Mouse (Mus musculus) spleen, adult 12 weeks (tissue): ENCODE results near the gene Rnf227.

Experiments used
- DNase-seq: peaks from one replicate; pipeline ENCODE4 v3.0.0; 2022; ENCODE audit warnings: low spot score

Gene Rnf227

DNA sequence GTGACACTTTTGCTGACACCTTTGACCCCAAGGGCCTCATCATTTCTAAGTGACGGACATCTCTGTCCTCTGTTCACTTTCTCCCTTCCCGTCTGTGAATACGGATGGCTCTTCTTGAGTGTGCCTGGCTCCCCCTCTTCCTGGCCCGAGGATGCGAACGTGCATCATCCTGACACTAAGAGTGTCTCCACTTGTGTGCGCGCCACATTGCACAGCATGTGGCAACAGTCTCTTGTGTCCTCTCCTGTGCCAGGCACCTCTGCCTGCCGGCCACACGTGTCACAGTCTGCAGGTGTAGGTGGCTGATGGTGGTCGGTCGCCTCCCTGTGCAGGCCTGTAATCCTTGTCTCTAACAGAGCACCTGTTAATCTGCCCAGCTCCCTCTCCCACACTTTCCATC, 31.3 kb downstream of the Rnf227 start:
- DNase-seq = no peak

DNA sequence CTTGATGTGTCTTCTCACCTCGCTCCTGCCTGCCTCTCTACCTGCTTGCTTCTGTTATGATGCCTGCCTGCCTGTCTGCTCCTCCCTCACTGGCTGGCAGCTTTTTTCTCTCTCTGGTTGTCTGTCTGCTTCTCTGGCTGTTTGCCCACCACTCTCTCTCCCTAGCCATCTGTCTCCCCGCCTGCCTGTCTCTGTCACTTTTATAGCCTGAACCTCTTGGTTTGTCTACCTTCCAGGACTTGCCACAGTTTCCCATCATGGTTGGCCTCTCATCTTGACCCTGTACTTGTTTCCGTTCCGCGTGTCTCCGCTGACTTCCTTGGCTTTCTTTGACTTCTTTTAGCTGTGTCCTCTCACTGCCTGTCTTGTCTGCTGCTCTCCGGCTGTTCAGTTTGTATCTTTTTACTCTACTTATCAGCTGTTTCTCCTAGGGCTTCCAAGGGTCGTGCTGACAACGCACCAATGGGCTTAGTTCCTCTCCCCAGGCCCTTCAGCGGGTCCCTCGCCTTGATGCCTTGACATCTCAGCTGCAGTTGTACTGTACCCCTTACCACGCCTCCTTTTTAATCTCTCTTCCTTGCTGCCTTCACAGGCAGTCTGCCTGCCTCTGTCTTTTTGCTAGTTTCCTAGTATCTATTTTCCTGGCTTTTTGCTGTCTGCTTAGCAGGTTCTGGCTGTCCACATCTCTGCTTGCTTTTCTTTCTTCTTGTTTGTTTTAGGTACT, 32.0 kb downstream of the Rnf227 start:
- DNase-seq = no peak

DNA sequence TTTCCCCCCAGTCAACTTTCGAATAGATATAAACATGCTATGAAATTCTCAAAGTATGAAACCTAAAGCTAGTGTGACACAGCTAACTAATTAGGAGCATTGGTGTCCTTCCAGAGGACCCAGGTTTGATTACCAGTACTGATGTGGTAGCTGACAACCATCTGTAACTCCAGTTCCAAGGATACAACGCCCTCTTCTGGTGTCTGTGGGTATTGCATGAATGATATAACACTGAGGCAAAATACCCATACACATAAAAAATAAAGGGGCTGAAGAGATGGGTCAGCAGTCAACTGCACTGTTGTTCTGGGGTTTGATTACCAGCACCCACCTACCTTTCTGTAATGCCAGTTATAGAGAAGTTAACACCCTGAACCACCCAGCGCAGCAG, 32.5 kb downstream of the Rnf227 start:
- DNase-seq = no peak

DNA sequence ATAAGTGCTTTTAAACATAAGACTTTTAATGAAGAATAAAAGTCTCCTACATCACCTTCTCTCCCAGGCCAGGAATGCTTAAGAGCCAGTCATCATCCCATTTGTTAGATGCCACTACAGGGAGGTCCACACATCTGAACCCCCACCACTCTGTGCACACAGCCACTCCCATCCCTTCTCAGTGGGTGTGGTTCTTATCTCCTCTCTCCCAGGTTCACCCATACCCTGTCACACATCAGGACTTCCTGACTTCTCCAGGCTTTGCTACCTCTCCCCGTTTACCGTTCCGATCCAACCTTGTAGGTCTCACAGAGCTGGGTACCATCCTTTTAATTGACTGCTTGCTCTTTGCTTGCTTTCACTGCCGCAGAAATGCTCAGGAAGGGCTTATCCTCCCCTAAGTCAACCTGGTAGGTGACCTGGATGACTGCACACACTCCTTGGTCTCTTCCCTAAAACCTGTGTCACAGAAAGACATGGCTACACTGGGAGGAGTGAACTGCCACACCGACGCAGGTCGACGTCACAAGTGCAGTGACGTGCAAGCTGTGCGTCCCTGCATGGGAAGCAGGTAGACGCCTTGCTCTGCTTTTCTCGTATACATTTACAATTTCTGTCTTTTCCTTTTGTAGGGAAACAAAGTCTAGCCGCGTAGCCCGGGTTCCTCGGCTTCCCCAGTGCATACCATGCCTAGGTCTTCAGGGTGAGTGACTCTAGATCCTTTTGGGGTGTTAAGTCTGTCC, 33.1 kb downstream of the Rnf227 start:
- no peak for DNase-seq

DNA sequence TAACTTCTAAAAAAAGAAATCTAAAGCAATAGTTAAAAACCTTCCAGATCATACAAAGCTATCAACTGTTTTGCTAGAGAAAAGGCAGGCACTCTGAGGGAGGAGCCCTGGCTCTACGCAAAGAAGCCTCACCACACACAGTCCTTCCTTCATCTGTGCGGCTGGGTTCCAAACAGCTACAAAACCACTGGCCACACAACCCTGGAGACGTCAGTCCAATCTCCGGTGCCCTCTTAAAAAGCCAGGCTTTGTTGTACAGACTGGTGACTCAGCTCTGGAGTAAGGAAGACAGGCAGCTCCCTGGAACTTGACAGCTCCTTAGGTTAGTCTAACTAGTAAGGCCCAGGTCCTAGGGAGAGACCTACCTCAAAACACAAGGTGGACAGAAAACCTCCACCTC, 35.4 kb downstream of the Rnf227 start:
- DNase-seq = no peak

DNA sequence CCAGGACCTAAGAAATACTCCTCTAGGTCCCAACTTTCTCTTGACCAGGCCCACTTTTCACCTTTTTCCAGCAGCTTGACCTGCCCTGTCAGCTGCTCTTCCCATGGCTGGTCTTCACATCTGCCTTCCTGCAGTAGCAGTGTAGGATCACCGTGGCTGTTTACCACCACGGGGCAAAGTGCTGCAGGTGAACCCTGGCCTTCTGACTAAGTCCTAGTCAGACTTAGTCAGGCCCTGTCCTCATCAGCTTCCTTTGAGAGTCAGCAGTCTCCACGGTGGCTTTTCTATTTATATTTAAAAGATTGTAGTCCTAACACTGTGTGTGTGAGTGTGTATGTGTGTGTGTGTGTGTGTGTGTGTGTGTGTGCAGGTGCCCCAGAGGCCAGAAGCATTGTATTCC, 37.5 kb downstream of the Rnf227 start:
- no peak for DNase-seq

DNA sequence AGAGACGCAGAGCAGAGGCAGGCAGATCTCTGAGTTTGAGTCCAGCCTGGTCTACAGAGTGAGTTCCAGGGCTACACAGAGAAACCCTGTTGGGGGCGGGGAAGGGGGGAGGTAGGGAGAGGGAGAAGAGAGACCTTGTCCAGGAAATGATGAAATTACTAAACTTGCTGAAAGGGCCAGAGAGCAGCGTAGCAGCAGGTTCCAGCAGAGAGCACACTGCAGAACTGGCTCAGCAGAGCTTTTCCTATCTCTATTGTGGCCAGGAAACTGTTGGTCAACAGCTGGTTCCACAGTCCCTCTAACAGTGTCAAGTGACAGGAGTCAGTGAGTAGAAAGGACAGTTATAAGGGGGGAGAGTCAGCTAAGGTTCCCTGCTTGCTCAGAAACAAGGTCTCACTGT, 39.3 kb downstream of the Rnf227 start:
- DNase-seq = no peak

DNA sequence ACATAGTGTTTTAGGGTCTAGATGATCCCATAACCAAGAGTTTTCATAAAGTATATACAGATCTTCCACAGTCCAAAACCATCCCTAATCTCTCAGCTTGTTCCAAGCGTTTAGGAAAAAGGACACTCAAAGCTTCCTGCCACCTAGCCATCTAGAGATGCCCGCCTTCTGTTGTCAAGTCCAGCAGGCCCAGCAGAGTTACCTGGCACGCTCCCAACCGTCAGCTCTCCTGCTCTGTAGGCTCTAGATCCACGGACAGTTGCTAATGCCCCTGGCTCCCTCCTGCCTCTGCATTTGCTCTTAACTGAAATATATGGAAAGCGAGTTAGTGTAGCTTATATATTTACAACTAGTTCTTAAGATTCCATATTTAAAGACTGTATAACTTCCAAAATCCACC, 41.1 kb downstream of the Rnf227 start:
- no peak for DNase-seq

DNA sequence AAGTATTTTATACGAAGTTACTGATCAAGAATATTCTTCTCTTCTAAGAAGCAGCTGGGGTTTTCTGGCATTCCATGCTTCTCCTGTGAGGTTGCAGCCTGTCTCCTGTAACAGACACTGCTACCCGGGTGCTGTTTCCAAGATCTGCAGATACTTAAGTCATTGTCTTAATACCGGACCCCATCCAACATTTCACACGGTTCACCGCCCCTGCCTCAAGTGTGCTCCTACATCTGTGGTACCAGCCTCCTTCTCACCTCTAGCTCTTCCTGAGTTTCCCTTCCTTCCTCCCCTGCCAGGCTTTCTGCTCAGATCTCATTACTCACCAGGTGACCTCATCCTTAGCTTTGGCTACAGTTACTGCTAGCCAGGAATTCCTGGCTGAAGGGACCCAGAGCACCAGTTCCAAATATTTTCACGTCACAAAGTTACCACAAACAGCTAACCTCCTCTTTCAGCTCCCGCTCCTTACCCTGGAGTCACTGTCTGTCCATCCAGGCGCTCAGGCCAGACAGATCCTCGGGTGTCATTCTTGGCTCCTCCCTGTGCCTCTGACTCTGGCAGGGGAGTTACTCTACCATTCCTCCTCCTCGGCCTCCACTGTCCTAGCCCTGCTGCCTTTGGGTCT, 42.3 kb downstream of the Rnf227 start:
- DNase-seq = no peak

DNA sequence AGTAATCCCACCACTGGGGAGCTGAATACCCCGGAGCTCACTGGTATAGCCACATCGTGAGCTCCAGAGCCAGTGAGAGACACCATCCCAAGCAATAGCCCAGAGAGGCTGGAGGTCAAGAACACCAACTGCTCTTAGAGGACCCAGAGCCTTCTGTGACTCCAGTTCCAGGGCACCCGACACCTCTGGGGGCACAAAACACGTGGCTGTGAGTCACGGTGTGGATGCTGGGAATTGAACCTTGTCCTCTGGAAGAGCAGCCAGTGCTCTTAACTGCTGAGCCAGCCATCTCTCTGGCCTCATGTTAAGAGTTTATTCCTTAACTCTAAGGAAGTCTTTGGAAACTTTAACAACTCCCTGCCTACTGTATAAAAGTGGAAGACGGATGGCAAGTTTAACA, 44.7 kb downstream of the Rnf227 start:
- DNase-seq = no peak

DNA sequence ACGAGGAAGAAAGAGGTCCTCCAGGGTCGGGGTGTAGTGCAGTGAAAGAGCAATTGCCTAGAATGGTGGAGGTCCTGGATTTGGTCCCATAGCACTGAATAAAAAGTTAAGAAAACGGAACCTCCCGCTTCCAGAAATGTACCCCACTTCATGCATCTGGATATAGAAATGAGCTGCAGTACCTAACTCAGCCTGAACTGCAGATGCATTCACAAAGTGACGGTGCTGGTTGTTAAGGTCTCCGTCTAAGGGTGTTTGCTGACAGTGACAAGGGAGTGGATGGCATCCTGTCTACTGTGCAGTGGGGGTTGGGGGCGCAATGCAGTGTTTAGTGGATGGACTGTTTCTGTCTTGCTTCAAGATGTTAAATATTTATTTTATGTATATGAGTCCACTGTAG, 46.5 kb downstream of the Rnf227 start:
- no peak for DNase-seq

DNA sequence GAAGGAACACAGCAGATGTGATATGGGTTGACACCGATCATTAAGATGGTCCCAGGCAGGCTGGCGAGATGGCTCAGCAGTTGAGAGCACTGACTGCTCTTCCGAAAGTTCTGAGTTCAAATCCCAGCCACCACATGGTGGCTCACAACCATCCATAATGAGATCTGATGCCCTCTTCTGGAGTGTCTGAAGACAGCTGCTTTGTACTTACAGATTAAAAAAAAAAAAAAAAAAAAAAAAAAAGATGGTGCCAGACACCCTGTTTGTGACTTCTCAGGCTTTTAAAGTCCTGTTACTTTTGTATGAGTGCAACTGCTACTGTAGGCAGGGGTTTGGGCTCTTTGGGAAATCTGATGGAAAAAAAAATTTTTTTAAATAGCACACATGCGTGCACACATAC, 48.4 kb downstream of the Rnf227 start:
- no peak for DNase-seq

DNA sequence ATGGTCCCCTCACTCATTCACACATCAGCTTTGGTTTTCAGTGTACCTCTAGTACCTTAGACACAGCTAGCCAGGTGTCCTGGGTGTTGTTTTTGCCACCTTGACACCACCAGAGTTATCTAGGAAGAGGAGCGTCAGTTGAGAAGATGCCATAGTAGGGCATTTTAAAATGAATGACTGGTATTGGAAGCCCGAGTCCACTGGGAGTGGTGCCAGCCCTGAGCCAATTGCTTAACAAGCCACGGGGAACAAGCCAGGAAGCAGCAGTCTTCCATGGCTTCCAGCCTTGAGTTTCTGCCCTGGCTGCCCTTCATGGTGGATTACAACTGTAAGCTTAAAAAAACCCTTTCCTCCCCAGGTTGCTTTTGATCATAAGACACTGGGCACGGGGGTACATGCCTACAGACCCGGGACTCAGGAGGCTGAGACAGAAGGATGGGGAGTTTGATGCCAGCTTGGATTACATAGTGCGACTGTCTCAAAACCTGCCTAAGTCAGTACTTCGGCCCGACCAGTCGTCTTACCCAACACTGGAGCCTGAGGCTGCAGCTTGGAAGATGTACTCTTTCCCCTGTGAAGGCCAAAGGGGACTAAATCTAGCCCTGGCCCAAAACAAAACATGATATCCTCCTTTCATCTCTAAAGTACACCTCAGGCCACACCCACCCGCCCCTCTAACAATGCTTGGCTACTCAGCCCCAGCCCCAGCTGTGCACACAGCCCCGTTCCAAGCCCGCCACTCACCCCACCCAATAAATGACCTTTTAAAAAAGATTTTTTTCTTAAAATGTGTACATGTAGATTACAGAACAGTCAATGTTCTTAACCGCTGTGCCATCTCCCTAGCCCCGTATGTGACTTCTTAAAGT, 49.5 kb downstream of the Rnf227 start:
- no peak for DNase-seq

DNA sequence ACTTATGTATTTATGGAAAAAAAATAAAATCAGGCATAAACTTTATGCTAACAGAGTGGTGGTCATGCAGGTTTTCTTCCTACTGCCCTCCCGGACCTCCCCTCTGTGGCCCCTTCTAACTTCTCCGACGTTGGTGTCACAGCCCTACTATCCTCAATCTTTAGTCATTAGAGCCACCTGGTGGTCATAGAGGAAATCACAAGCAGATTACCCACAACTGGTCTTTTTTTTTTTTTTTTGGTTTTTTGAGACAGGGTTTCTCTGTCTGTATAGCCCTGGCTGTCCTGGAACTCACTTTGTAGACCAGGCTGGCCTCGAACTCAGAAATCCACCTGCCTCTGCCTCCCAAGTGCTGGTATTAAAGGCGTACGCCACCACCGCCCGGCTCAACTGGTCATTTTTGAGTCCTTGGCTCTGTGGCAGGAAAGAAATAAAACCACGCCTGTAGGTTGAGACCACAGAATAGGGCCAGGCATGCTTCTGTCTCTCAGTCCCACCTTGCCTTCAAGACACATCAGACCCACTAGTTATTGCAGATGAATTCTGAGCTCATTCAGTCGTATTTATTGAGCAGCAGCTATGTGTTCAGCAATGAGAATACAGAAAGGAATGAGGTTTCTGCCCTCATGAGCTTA, 50.3 kb downstream of the Rnf227 start:
- peak; percentile 56 for DNase-seq
